Mouse (Mus musculus) thymus, postnatal 0 days (tissue): Measurements from ENCODE around the gene Stra8. TPM values are rescaled to one million over a fixed set of nuclear protein-coding genes. Genes with fewer than 3 reads are reported as not detected.
A peak's percentile ranks its signal among the peaks of the same experiment; 100 is the strongest.

Source experiments
- DNase-seq: peaks from one replicate; pipeline ENCODE4 v3.0.0-alpha.2; 2015; ENCODE audit warnings: low spot score
- polyA plus RNA-seq: library from polyadenylated mRNA; unstranded; fragments of >200 nt; fragmentation: Nextera tagmentation; extraction: Ambion mirVana; gene quantifications from 2 replicates; pipeline ENCODE4 v1.2.1, GENCODE M21; 2015

The Stra8 gene
- polyA plus RNA-seq, 1 experiment from 2014 or later, result 2.0 TPM

DNA sequence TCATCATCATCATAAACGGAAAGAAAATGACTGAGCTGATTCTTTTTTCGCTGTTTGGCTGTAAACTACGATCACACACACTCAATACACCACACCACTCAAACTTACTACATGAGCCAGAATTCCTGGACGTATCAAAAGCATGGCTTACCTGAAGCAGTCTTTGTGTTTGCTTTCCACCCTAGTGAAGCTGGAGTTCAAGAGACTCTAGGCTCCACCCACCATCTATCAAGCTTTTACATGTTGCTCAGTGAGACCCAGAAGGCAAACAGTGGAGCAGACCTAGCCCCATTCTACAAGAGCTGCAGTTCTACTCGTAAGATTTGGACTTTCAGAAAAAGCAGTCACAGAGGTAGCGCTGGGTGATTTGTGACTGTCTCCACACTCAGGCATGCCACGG, 17.4 kb upstream of the Stra8 start:
- DNase-seq, result no peak

DNA sequence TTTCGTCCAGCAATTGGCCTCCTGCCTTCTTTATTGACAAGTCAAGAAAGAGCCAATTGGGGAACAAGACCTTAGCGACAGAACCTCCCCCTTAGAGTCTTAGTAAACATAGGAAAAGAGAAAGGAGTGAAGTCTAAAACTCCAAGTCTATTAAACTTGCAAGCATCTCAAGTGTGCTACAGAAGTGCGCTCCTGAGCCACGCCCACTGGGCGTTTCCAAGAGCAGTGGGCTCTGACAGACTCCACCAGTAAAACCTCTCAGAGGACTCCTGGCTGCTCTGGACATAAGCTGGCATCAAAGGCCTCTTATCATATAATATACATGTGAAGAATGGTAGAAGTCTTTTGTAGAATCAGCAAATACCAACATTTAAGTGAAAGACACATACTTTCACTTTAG, 16.5 kb upstream of the Stra8 start:
- no peak for DNase-seq

DNA sequence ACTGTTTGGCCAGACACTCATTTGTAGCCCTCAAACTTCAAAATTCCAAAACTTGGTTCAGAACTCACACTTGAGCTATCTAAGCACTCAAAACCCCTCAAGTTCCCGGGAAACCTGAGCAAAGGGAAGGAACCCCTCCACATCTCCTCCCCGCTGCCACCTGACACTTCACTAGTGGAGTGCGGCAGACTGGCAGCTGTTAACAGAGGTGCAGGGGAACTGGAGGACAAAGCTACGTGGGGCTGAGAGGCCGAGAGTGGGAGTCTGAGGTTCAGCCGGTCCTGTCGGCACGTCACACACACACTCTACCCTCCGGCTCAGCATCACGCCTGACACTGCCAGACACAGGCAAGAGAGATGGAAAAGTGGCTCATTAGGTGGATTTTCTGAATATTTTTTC, 16.1 kb upstream of the Stra8 start:
- no peak for DNase-seq

- no peak for DNase-seq
Measured at GRCm38 (mm10) chr6:34904361-34904760, 15.6 kb upstream of the Stra8 start.

DNA sequence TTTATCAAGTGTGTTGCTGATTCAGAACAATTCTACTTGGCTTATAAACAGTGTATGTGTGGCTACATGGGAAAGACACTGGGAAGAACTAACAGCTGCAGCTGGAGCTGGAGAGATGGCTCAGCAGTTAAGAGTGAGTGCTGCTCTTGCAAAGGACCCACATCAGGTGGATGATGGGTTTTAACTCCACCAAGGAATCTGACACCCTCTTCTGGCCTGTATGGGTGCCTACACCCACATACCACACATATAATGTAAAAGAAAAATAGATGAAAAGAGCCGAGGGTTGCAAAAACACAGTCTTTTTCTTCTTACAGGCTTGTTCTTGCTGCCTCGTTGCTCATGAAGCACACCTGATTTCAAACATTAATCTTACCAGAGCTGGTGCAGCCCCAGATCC, 13.8 kb upstream of the Stra8 start:
- peak; percentile 18 for DNase-seq

GRCm38 (mm10) chr6:34906661-34907060, 13.3 kb upstream of the Stra8 start:
- DNase-seq, result no peak

GRCm38 (mm10) chr6:34907121-34907614, 12.8 kb upstream of the Stra8 start:
- no peak for DNase-seq

GRCm38 (mm10) chr6:34907696-34908260, 12.2 kb upstream of the Stra8 start:
- DNase-seq, result no peak

GRCm38 (mm10) chr6:34909631-34910345, 10.2 kb upstream of the Stra8 start:
- no peak for DNase-seq

- peak; percentile 95 for DNase-seq
Measured at GRCm38 (mm10) chr6:34910371-34911219, 9.4 kb upstream of the Stra8 start, which contains the start of gene Wdr91. Gene Wdr91 (minus strand): TSS chr6:34910876.

GRCm38 (mm10) chr6:34913341-34914040, 6.5 kb upstream of the Stra8 start:
- DNase-seq, result no peak

GRCm38 (mm10) chr6:34914462-34914861, 5.5 kb upstream of the Stra8 start:
- DNase-seq, result no peak

DNA sequence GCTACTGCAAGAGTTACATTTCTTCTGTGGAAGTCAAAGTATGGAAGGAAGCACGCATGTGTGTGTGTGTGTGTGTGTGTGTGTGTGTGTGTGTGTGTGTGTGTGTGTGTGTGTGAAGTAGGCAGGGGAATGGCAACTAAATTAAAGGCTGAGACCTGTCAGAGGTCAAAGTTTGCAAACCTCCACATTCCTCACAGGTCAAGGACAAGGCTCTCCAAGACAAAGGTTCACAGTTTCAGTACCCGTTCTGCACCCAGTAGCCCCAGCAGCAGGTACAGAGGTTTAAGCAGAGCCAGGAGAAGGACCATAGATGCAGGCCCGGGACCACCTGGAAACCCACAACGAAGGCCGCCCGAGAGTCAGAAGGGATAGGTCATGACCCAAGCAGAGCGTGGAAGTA, 817 bp upstream of the Stra8 start:
- DNase-seq, result no peak

DNA sequence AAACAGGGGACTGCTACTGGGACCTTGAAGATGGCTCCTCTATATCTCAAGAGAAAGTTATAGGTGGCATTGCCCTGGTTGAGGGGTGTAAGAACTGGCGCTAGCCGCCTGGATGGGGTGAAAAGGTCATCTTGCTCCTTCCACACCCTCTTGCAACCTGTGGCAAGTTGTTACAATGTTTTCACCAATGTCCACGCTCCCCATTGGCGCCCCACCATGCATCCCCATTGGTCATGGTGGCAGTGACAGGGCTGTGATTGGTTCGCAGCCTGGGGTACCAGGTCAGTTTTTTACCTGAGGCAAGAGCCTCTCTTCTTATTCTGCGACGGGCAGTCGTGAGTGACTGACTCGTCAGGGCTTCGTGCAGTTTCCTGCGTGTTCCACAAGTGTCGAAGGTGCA, 668 bp downstream of the Stra8 start:
- no peak for DNase-seq

DNA sequence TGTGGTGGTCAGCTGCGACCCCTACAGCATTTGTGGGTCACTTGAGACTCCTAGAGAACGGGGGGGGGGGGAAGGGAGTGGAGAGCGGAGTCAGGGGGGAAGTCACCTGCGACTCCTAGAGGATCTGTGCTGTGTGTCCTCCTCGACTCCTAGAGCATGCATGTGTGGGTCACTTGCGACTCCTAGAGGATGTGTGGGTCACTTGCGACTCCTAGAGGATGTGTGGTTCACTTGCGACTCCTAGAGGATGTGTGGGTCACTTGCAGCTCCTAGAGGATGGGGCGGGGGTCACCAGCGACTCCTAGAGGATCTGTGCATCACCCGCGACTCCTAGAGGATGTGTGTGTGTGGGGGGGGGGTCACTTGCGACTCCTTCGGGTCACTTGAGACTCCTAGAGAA, 2.0 kb downstream of the Stra8 start:
- DNase-seq, result peak; percentile 66

DNA sequence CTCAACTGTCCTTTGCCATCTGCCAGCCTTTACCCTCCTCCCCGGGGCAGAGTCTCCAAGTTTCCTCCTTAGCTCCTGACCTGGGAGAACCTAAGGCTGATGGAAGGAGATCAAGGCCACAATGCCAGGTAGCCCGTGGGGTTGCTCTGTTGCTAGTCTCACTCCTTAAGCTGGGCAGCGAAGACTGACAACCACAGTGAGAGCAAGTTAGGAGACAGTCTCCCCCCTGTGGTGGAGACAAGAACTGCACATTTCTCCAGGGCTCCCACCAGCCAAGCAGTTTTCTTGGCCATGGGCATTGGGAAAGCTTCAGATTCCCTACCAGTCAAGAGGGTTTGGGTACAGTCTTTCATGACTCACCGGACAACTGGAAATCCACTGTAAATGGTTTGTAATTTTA, 7.2 kb downstream of the Stra8 start:
- DNase-seq, result peak; percentile 72

DNA sequence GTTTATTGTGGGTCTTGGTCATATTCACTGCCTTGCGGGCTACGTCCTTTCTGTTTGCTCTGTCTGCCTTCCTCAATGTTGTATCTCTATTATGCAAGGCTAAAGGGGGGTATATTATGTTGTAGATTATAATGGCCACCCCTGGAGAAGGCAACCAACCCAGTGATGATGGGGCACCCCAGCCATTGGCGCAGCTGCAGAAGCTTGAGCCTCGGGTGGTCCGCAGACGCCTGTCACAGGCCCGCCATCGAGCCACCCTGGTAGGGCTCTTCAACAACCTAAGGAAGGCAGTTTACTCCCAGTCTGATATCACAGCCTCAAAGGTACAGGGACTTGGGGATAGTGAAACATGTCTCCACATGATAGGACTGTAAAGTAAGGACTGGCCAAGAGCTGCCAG, 7.6 kb downstream of the Stra8 start:
- no peak for DNase-seq

DNA sequence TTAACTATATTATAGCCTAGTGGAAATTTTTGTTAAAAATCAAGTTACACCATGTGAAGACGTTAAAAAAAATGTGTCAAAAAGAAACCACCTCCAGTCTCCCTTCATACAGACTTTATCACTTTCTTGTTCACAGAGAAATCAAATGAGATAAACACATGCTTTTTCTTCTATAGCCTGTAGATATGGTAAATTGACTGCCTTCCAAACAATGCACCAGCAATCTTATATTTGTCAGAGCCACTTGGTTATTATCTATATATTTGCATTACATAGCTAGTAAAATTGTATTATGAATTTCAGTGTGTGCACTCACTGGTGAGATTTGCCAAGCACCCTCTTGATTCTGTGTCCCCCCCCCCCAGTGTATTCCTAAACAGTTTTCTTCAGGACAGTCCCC, 12.7 kb downstream of the Stra8 start:
- DNase-seq, result no peak

GRCm38 (mm10) chr6:34936743-34937142, 16.8 kb downstream of the Stra8 start:
- DNase-seq, result peak; percentile 51

DNA sequence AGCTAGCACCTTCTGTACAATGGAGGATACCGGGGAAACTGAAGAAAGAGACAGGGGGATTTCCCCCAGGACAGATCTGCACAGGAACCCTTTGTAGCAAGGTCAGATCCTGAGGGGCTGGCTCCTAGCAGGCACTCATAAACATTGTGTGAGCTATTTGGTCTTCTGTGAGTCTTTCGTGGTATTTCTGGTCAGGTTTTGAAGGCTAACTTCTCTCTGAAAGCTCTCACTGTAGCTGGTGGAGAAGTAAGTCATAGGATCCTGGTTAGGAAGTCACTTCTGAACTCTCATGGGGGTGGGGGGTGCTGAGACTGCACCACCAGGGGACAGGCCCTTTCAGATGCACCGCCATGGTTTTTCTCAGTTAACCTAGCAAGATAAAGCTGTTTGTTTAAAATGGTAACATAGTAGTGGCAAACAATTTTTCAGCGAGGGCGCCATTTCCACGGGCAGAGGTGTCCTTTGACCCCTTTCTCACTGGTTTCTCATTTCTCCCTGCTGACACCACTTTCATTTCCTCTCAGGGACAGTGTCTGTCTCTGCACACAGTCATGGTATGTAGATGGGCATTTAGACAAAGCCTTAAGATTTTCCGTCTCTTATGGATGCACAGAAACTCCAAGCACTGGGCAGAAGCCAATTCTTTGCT, 18.4 kb downstream of the Stra8 start:
- peak; percentile 42 for DNase-seq

GRCm38 (mm10) chr6:34938929-34939325, 19.0 kb downstream of the Stra8 start:
- DNase-seq, result peak; percentile 32
